Mouse (Mus musculus) intestine, embryonic 15.5 days (tissue): ENCODE data around the gene Kremen1. TPM values are rescaled to one million over a fixed set of nuclear protein-coding genes. Genes with fewer than 3 reads are reported as not detected.

Experiments used
- ATAC-seq: fragments of 200-750 bp; cut with Nextera tagmentation; 2 replicates; pipeline ENCODE4 v1.8.0; 2017; ENCODE audit warnings: moderate TSS enrichment, moderate library complexity
- H3K27ac ChIP-seq: fragments of 300-500 bp; sonication (generic); 2 replicates; pipeline ENCODE4 v1.5.1; 2015; ENCODE audit warnings: mild to moderate bottlenecking, inconsistent platforms
- H3K27me3 ChIP-seq: fragments of 300-500 bp; sonication (generic); replicated peaks from 2 replicates; pipeline ENCODE4 v1.6.1; 2015; ENCODE audit warnings: inconsistent platforms
- H3K36me3 ChIP-seq: fragments of 300-500 bp; sonication (generic); 2 replicates; pipeline ENCODE4 v1.6.1; 2015; ENCODE audit warnings: inconsistent platforms
- H3K4me1 ChIP-seq: fragments of 300-500 bp; sonication (generic); replicated peaks from 2 replicates; pipeline ENCODE4 v1.6.1; 2015; ENCODE audit warnings: inconsistent platforms
- H3K4me2 ChIP-seq: fragments of 300-500 bp; sonication (generic); replicated peaks from 2 replicates; pipeline ENCODE4 v1.6.1; 2015; ENCODE audit warnings: mild to moderate bottlenecking, inconsistent platforms
- H3K4me3 ChIP-seq: fragments of 300-500 bp; sonication (generic); replicated peaks from 2 replicates; pipeline ENCODE4 v1.5.1; 2015; ENCODE audit warnings: inconsistent platforms
- H3K9ac ChIP-seq: fragments of 300-500 bp; sonication (generic); 2 replicates; pipeline ENCODE4 v1.6.1; 2015; ENCODE audit warnings: inconsistent platforms
- H3K9me3 ChIP-seq: fragments of 300-500 bp; sonication (generic); 2 replicates; pipeline ENCODE4 v1.6.1; 2016; ENCODE audit warnings: inconsistent platforms
- WGBS: fragments of 180-500 bp; shearing (Covaris S2); methylation state at CpG from one replicate; pipeline ENCODE4 v1.1.7; 2015; 5-methylcytosine and 5-hydroxymethylcytosine counted together
- polyA plus RNA-seq: library from polyadenylated mRNA; unstranded; fragments of >200 nt; fragmentation: Nextera tagmentation; extraction: Ambion mirVana; gene quantifications from 2 replicates; pipeline ENCODE4 v1.2.1, GENCODE M21; 2015

Kremen1 gene
- polyA plus RNA-seq, 1 experiment from 2014 or later = 10.4 TPM

- no peak for ATAC-seq
- Histone ChIP-seq H3K36me3 (peaks cover 10% of the 10 kb centered on the region; the same call in 1 of the 2 replicates), H3K27ac (no peak overlapping the region), H3K9me3 (no peaks in the 10 kb centered on the region), H3K9ac (no peak overlapping the region), H3K27me3 (no peaks in the 10 kb centered on the region), H3K4me1 (peaks cover 10% of the 10 kb centered on the region), H3K4me2 (no peak overlapping the region), H3K4me3 (no peak overlapping the region)
- WGBS = 72% methylated on average over 7 of the region's 7 CpGs
Measured at GRCm38 (mm10) chr11:5196583-5196982, 64.8 kb downstream of the Kremen1 start.

- no peak for ATAC-seq
- no peaks in the 10 kb centered on the region for H3K9me3 ChIP-seq
- WGBS = 43% methylated on average over 1 of the region's 1 CpGs
Measured at GRCm38 (mm10) chr11:5193576-5193881, 67.8 kb downstream of the Kremen1 start.

GRCm38 (mm10) chr11:5192840-5193575 is 68.3 kb downstream of the Kremen1 start:
- ATAC-seq = no peak
- no peaks in the 10 kb centered on the region for H3K9me3 ChIP-seq
- no peak overlapping the region for H3K4me2 ChIP-seq
- no peaks in the 10 kb centered on the region for H3K27me3 ChIP-seq
- 78% methylated on average over 8 of the region's 8 CpGs for WGBS
- H3K9ac ChIP-seq = no peak overlapping the region
- H3K36me3 ChIP-seq = peaks cover 6% of the 10 kb centered on the region; the same call in 1 of the 2 replicates
- peaks cover 10% of the 10 kb centered on the region for H3K4me1 ChIP-seq
- no peak overlapping the region for H3K27ac ChIP-seq
- no peak overlapping the region for H3K4me3 ChIP-seq

More at GRCm38 (mm10) chr11:5193576-5193881, 67.8 kb downstream of the Kremen1 start:
- H3K4me2 ChIP-seq = no peak overlapping the region
- H3K4me1 ChIP-seq = peaks cover 10% of the 10 kb centered on the region
- no peaks in the 10 kb centered on the region for H3K27me3 ChIP-seq
- peaks cover 6% of the 10 kb centered on the region; the same call in 1 of the 2 replicates for H3K36me3 ChIP-seq
- H3K27ac ChIP-seq = no peak overlapping the region
- H3K4me3 ChIP-seq = no peak overlapping the region
- H3K9ac ChIP-seq = no peak overlapping the region

- Histone ChIP-seq H3K27ac (no peak overlapping the region), H3K4me1 (peaks cover 10% of the 10 kb centered on the region), H3K36me3 (peaks cover 6% of the 10 kb centered on the region; the same call in 1 of the 2 replicates), H3K27me3 (no peaks in the 10 kb centered on the region), H3K9ac (no peak overlapping the region), H3K4me3 (no peak overlapping the region), H3K9me3 (no peaks in the 10 kb centered on the region), H3K4me2 (no peak overlapping the region)
- 0 out of 2 replicates have a peak, but pooled peaks have one; percentile 28 for ATAC-seq
- WGBS = 39% methylated on average over 9 of the region's 9 CpGs
Measured at GRCm38 (mm10) chr11:5192084-5192516, 69.3 kb downstream of the Kremen1 start.

GRCm38 (mm10) chr11:5189239-5189933 is 72.0 kb downstream of the Kremen1 start:
- Histone ChIP-seq H3K4me3 (no peak overlapping the region), H3K36me3 (peaks cover 2% of the 10 kb centered on the region; the same call in 1 of the 2 replicates), H3K4me2 (no peak overlapping the region), H3K9me3 (no peaks in the 10 kb centered on the region), H3K27ac (peak overlapping the region; percentile 5; the same call in 1 of the 2 replicates), H3K4me1 (peaks cover 15% of the 10 kb centered on the region), H3K9ac (no peak overlapping the region), H3K27me3 (no peaks in the 10 kb centered on the region)
- 67% methylated on average over 9 of the region's 9 CpGs for WGBS
- 0 out of 2 replicates have a peak, but pooled peaks have one; percentile 28 for ATAC-seq

GRCm38 (mm10) chr11:5188170-5188569 is 73.2 kb downstream of the Kremen1 start:
- no peak overlapping the region for H3K4me3 ChIP-seq
- no peaks in the 10 kb centered on the region for H3K27me3 ChIP-seq
- no peaks in the 10 kb centered on the region for H3K9me3 ChIP-seq
- peaks cover 14% of the 10 kb centered on the region for H3K4me1 ChIP-seq
- H3K27ac ChIP-seq = no peak overlapping the region
- no peak overlapping the region for H3K9ac ChIP-seq
- H3K4me2 ChIP-seq = no peak overlapping the region
- 91% methylated on average over 4 of the region's 4 CpGs for WGBS
- H3K36me3 ChIP-seq = no peaks in the 10 kb centered on the region
- no peak for ATAC-seq

GRCm38 (mm10) chr11:5184832-5185231 is 76.5 kb downstream of the Kremen1 start:
- H3K9me3 ChIP-seq = no peaks in the 10 kb centered on the region
- no peak overlapping the region for H3K4me2 ChIP-seq
- H3K9ac ChIP-seq = no peak overlapping the region
- 91% methylated on average over 9 of the region's 9 CpGs for WGBS
- H3K27ac ChIP-seq = no peak overlapping the region
- no peaks in the 10 kb centered on the region for H3K36me3 ChIP-seq
- H3K4me1 ChIP-seq = peaks cover 13% of the 10 kb centered on the region
- H3K27me3 ChIP-seq = no peaks in the 10 kb centered on the region
- H3K4me3 ChIP-seq = no peak overlapping the region
- no peak for ATAC-seq

- WGBS = 44% methylated on average over 9 of the region's 9 CpGs
- H3K4me2 ChIP-seq = no peak overlapping the region
- H3K27me3 ChIP-seq = no peaks in the 10 kb centered on the region
- H3K27ac ChIP-seq = no peak overlapping the region
- no peaks in the 10 kb centered on the region for H3K9me3 ChIP-seq
- ATAC-seq = 0 out of 2 replicates have a peak, but pooled peaks have one; percentile 37
- peaks cover 13% of the 10 kb centered on the region for H3K4me1 ChIP-seq
- no peaks in the 10 kb centered on the region for H3K36me3 ChIP-seq
- no peak overlapping the region for H3K4me3 ChIP-seq
- H3K9ac ChIP-seq = no peak overlapping the region
Measured at GRCm38 (mm10) chr11:5184250-5184649, 77.1 kb downstream of the Kremen1 start.

- H3K4me2 ChIP-seq = no peak overlapping the region
- H3K4me3 ChIP-seq = no peak overlapping the region
- no peak for ATAC-seq
- H3K4me1 ChIP-seq = peaks cover 13% of the 10 kb centered on the region
- H3K27me3 ChIP-seq = no peaks in the 10 kb centered on the region
- H3K9me3 ChIP-seq = no peaks in the 10 kb centered on the region
- no peak overlapping the region for H3K9ac ChIP-seq
- no peaks in the 10 kb centered on the region for H3K36me3 ChIP-seq
- no peak overlapping the region for H3K27ac ChIP-seq
- 72% methylated on average over 4 of the region's 4 CpGs for WGBS
Measured at GRCm38 (mm10) chr11:5182870-5183269, 78.5 kb downstream of the Kremen1 start.

GRCm38 (mm10) chr11:5181850-5182404 is 79.4 kb downstream of the Kremen1 start:
- H3K4me3 ChIP-seq = no peak overlapping the region
- H3K9ac ChIP-seq = no peak overlapping the region
- peak; percentile 62 for ATAC-seq
- no peaks in the 10 kb centered on the region for H3K27me3 ChIP-seq
- WGBS = 16% methylated on average over 13 of the region's 13 CpGs
- H3K4me2 ChIP-seq = no peak overlapping the region
- H3K4me1 ChIP-seq = peaks cover 13% of the 10 kb centered on the region
- no peaks in the 10 kb centered on the region for H3K9me3 ChIP-seq
- no peak overlapping the region for H3K27ac ChIP-seq
- no peaks in the 10 kb centered on the region for H3K36me3 ChIP-seq

GRCm38 (mm10) chr11:5179391-5179790 is 82.0 kb downstream of the Kremen1 start:
- Histone ChIP-seq H3K27ac (no peak overlapping the region), H3K27me3 (no peaks in the 10 kb centered on the region), H3K4me2 (no peak overlapping the region), H3K9me3 (no peaks in the 10 kb centered on the region), H3K4me3 (no peak overlapping the region), H3K9ac (no peak overlapping the region), H3K4me1 (peaks cover 8% of the 10 kb centered on the region), H3K36me3 (no peaks in the 10 kb centered on the region)
- no peak for ATAC-seq
- 46% methylated on average over 8 of the region's 8 CpGs for WGBS

- H3K27ac ChIP-seq = no peak overlapping the region
- no peak overlapping the region for H3K4me3 ChIP-seq
- no peaks in the 10 kb centered on the region for H3K27me3 ChIP-seq
- H3K36me3 ChIP-seq = no peaks in the 10 kb centered on the region
- no peak overlapping the region for H3K4me2 ChIP-seq
- WGBS = 74% methylated on average over 12 of the region's 12 CpGs
- H3K4me1 ChIP-seq = peaks cover 5% of the 10 kb centered on the region; the same call in 1 of the 2 replicates
- no peaks in the 10 kb centered on the region for H3K9me3 ChIP-seq
- no peak for ATAC-seq
- no peak overlapping the region for H3K9ac ChIP-seq
Measured at GRCm38 (mm10) chr11:5177171-5177570, 84.2 kb downstream of the Kremen1 start.
